Mouse (Mus musculus) spleen, postnatal 36 days (tissue): Measurements from ENCODE around the gene Kdm5b.
"Not testable (repeated sequence)": the region's sequence is repeated elsewhere in the genome, so short reads cannot be mapped to it uniquely, and the experiment has no call there.

Experiments used
- DNase-seq, 2 experiments: peaks; one replicate each; pipeline ENCODE4 v3.0.0; 2022; ENCODE audit warnings: low spot score in 2 of 2, mixed read lengths in 1 of 2

The Kdm5b gene

DNA sequence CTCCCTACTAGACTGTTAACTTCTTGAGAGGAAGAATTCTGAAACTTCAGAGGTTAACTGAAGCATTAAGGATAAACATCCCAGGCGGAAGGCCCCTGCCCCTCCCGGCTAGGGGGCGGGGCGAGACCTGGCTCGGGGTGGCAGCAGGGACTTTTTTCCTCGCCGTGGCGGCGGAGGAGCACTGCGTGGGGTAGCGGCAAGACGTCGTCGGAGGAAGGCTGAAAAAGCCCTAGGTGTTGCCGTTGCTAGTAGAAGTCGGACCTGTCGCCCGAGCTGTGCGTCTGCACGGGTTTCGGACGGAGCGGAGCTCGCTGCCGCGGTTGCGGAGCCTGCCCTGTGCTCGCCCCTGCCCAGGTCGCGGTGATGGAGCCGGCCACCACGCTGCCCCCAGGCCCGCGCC is at the start of gene Kdm5b:
TSS of gene Kdm5b (plus strand) at position 196 of the 400 bp plus-strand sequence.
- DNase-seq = peak; percentile 87 to 88

DNA sequence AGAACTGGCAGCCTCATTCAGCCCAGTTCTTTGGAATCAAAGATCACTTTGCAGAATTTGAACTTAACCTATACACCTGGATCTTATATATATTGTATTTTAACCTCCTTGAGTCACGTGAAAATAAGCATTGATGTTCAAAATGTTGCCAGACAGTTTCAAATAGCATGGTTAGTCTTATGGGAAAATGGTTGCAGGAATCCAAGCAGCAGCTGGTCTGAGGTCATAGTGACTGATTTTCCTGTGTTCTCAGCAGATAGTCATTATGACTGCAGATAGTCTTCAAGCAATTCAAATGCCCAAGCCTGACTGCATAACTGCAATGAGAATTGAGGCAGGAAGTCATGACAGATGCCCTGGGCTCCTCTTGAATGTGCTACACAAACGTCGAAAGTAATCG is 47.8 kb upstream of the Kdm5b start:
- DNase-seq = no peak

DNA sequence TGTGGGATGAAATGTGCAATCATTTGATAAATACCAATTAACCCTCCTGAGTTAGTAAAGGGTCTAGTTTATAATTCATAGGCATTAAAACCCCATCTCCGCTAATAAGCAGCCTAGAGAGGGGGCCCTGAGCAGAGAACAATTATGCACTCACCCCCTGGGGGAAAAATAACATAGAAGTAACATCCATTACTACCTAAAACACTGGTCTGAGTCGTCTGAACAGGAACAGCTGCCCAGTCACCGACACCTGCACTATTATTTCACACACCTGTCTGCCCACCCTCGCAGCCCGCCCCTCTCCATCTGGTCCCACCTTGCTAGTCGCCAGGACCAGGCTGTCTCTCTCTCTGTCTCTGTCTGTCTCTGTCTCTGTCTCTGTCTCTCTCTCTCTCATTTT is 47.4 kb upstream of the Kdm5b start:
- no peak for DNase-seq

DNA sequence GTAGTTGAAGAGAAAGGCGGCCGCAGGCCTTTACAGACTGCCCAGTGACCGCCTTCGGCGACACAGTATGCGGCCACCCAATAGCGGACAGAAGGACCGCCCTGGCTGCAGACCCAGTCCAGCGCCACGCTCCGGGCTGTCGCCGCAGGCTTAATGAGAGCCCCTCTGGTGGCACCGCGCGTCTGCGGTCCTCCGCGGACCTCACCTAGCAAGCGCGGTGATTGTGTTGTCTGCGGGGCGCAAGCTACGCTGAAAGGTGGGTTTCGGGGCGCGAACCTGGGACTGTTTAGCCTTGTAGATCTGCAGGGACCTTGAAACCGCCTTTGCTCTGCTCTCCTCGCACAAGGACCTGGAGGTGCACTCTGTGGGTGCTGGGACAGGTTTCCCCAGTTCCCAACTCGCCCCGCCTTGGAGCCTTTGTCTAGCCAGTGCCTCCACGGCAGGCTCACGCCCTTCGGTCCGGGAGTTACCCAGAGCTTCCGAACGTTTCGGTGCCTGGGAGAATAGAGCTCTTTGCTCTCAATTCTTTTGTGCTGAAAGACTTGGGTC is 46.6 kb upstream of the Kdm5b start:
- DNase-seq = no peak

DNA sequence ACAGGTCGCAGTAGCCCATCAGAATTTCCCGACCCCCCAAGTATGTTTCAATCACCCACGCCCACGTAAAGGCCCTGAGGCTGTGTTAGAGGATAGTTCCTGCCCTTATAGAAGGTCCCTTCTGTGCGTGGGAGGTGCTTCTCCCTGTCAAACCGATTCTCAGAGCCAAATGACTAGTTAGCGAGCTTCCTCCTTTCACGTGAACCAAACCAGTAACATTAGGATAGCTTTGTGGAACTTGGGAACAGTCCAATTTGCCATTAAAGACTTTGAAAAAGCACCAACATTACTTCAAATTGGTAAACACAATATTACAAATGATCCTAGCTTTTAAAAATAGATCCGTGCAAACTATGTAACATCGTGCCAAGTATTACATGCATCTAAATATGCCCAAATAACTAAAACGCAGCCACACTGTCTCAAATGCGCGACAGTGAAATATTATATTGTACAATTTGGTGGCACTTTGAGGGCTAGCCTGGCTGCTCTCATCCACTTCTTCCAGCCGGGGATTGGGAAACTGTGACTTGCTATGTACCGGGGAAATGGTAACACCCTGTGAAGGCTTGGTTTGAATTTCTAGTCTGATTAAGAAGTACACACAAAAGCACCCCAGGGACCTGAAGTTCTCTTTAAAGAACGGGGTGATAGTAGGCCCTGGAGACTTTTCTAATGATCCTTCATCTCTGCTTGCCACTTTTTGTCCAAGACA is 45.9 kb upstream of the Kdm5b start:
- no peak for DNase-seq

DNA sequence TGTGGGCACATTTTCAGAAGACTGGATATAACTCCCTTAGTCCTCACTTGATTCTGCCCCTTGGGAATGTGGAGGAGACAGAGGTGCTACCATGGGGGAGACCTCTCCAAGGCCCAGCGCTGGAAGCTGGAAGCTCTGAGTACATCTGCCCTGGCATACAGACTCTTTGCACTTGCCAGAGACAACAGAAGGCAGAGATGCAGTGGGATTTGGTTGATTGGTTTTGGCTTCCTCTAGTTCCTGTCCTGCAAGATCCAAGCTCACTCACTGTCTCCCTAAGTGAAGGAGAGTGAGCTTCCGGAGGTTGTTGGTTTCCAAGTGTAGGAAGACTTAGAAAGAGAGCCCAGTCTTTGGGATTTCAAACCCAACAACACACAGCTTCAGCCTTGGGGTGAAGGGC is 44.1 kb upstream of the Kdm5b start:
- no peak for DNase-seq

DNA sequence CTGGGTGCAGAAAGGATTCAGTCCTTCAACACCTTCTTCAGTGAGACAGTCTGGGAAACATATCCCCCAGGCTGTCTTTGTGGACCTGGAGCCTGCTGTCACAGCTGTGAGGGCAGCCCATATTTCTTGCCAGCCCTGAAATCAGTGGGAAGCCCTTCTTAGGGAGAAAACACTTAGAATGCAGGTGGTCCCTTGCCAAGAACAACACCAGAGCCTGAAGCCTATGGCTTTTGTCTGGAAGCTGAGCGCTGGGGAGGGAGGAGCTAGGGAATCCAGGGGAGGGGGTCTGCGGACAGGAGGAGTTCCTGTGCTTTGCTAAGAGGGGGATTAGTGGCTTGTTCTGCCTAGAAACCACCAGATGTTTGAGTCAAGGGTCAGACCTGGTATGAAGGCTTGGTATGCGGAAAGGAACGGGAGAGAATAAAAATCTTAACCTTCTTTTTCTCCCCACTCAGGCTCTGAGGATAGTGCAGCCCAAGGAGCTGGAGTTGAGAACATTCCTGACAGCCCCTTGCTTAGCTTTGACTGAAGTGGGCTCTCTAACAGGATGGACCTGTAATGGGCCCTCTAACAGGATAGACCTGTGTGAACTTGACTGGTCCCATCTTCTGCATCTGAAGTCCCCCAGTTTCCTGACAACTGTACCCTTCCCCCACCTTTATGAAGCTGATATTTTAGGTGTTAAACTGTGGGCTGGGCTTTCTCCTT is 43.3 kb upstream of the Kdm5b start:
- DNase-seq = no peak

DNA sequence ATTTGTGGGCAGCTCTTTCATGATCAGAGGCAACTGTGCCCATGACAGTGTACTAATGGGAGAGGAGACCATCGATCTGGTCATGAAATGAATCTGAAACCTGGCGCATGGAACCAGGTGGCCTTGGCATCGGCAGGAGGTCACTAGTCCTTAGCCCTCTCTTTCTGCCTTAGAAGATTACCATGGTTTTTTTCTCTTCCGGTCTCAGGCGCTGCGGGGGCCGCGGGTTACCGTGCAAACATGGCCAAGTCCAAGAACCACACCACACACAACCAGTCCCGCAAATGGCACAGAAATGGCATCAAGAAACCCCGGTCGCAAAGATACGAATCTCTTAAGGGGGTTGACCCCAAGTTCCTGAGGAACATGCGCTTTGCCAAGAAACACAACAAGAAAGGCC is 42.1 kb upstream of the Kdm5b start:
- DNase-seq = not testable (repeated sequence)

DNA sequence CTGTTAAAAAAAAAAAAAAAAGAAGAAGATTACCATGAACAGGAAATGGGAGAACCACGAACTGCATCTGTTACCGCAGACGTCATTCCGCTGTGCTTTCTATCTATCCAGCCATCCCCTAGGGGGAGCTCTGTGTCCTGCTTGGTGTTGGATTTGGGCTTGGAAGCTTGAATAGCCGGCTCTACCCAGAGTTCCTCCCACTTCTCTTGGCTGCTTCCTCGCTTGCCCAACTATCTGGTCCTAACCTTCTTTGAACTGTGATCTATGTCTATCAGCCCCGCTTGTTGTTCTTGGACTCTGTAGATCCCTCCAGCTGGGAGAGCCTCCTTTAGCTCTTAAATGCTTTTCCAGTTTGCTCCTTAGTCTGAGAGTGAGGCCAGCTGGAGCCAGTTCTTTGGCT is 41.3 kb upstream of the Kdm5b start:
- peak; percentile 70 to 77 for DNase-seq

DNA sequence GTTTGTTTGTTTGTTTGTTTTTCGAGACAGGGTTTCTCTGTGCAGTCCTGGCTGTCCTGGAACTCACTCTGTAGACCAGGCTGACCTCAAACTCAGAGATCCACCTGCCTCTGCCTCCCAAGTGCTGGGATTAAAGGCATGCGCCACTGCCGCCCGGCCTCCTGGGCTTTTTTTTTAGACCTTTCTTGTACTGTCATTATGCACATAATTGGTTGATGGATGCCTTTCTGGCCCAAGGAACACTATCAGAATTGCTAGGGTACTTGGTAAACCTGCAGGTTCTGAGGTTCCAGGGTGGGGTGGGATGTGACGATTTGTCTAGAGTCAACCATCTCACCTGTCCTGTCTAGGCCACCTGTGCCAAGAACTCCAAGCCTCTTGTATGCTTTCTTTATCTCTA is 40.8 kb upstream of the Kdm5b start:
- not testable (repeated sequence) for DNase-seq

DNA sequence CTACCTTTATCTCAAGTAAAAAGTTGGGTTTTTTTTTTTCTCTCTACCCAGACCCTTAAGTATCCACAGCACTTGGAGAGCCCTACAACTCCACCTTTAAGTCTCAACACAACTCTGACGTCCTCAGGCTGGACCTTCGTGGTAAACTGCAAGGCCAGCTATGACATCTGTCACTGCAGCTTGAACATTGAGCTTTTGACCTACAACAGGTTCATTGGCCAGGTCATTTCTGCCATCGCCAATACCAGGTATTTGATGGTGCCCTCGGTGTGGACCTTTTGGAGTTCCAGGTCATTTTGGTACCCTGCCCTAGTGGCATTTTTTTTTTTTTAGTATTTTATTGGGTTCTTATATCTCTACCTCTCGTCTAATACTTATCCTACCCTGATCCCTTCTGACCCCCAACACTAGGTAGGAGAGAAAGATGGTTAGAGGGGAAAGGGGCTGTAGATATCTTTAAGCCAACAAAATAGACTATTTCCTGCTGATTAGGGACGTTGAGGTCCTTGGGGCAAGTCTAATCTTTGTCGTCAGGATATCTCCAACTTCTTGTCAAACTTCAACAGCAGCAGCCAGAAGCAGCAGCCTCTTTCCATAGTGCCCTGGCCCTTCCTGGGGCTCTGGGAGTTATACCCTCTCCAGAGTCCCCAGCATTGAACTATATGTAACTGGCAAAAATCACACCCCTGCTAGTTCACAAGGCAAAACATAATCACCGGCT is 39.8 kb upstream of the Kdm5b start:
- no peak for DNase-seq

DNA sequence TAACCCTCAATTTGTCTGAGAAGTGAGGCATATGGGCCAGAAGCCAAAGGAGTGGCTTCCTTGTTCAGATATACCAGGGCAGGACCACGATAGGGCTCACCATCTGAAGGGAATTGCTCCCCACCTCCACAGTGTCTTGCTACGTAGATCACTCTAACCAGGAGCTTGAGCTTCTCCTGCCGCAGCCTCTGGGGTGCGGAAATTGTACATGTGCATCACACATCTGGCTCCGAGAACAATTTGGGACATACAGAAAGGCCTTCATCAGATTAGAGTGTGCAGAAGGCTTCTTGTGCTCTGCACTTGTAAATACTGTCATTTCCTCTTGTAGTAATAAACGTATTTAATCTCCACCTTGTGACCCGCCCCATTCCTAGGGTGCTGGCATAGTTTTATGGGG is 38.8 kb upstream of the Kdm5b start:
- peak in 1 of 2 experiments; percentile 9 for DNase-seq

DNA sequence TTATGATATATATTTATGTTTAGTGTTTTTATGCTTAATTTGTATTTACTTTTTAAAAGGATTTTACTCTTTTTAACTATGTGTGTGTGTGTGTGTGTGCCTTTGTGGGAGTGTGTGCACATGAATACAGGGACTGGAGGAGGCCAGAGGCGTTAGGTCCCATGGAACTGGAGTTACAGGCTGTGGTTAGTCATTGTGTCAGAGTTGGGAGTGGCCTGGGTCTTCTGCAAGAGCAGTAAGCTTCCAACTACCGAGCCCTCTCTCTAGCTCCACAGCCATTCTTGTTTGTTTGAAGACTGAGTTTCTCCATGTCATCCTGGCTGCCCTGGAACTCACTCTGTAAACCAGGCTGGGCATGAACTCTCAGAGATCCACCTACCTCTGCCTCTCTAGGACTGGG is 37.6 kb upstream of the Kdm5b start:
- DNase-seq = no peak

DNA sequence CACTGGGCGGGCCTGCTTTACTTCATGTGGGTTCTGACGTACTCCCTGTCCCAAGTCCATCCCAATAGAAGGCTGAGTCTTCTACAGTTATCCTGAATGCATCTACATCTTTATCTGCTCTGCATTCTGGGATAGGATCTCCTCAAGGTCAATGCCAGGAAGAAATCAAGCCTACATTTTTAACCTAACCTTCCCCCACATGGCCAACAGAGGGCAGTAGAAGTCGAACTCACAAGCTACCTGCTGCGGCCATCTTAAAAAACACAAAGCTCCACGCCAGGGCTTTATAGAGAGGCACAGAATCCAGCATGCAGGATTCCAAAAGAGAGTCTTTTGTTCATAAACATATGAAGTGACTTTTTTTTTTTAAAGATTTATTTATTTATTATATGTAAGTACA is 35.5 kb upstream of the Kdm5b start:
- DNase-seq = peak in 1 of 2 experiments; percentile 26

DNA sequence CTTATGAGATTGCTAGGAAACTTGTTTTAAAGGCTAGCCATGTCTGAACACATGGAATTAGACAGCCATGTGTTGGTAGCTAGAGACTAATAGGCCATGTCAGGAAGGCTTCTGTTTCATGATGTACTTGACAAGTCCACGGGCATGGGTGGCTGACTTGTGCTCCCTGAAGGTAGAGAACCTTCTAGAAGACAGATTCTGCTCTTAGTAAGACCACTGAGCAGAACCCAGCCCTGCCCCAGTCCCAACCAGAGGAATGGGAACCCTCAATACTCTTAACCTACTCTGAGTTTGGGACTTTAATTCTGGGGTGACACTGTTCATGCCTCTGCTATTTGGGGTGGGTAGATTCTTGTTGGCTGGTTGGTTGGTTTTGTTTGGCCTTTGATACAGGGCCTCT is 35.0 kb upstream of the Kdm5b start:
- DNase-seq = no peak

DNA sequence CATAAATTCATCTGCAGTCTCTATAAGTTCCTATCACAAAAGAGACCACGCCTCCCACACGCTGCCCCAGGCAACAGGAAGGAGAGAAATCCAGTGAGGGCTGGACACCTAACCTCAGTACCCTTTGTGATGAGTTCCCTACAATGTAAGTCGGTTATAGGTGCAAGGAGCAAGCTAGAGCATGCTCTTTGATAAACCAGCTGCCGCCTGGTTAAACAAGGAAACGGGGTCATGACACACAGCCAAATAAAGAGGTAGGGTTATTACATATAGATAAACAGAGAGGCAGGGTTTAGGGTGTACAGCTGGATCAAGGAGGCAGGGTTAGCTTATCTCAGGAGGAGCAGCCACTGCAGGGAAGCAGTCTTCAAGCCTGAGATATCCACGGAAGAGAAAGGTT is 33.2 kb upstream of the Kdm5b start:
- DNase-seq = peak; percentile 43 to 69

DNA sequence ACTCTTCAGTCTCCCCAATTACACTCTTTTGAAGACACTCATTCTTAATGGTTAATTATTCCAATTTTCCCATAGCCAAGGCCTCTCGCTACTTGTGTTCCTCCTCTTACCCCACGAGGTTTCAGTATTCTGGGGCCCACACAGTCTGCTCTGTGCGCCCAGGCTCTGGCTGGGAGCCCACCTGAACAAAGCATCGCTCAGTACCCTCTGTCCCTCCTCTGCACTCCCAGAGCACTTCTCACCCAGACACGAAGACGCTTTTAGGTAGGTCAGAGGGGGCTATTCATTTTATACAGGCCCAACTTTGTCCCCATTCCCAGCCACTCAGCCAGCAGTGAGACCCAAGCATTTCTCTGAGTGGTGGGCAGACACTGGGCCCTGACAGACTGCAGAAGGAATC is 29.4 kb upstream of the Kdm5b start:
- no peak for DNase-seq

DNA sequence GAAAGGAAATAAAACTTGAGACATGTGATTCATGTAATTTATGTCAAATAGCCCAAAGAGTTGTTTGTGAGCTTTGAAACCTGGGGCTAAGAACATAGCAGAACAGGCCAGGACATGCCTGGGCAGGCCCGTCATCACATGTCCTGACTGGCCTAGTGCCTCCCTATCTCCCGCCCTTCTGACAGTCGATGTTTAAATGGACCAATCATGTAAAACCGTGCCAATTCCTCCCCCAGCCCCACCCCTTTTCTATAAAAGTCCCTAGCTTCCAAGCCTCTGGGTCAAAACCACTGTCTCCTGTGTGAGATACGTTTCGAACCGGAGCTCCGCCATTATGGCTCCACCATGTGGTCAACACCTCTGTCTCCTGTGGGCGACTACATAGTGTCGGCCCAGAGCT is 26.3 kb upstream of the Kdm5b start:
- not testable (repeated sequence) for DNase-seq

DNA sequence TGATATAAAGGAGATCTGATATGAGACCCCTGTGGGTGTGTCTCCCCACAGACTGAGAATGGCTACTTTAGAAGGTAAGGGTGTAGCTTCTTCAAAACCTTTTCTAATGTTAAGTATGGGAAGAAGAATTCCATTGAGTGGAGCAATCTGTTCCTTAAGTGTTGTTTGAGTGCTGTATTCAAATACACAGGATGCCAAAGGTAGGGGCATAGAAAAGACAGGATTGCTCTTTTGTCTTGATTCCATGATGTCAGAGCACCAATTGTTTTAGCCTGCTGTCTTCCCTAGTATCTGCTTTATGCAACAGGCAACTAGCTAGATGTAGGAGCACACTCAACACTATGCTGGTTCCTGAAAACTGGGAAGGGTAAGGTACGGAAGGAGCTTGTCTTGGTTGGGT is 24.9 kb upstream of the Kdm5b start:
- no peak for DNase-seq

DNA sequence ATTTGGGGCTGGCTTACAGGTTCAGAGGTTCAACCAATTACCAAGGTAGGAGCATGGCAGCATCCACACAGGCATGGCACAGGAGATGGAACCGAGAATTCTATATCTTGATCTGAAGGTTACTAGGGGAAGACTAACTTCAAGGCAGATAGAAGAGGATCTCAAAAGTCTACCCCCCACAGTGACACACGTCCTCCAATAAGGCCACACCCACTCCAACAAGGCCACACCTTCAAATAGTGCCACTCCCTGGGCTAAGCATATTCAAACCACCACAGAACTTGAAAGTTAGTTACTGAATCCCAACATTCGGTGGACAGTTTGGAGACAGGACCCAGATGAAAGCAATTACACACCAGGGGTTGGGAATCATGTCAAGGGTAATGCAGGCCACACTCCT is 24.5 kb upstream of the Kdm5b start:
- DNase-seq = no peak

DNA sequence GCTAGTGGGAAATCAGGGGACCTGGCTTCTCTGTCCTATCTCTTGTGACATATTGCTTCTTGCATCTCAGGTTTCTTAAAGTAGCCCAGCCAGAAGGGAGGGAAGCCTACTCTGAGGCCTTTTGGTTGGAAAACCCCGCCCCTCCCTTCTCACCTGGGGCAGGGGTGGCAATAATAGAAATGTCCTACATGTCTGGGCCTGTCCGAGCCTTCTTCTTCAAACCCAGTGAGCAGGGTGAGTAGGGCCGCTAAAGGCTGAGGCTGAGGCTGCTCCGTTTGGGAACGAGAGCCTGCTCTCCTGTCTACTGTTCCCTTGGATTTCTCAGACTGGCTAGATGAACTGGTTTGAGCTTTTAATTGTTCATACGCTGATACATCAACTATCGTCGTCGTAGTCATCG is 19.4 kb upstream of the Kdm5b start:
- DNase-seq = no peak

DNA sequence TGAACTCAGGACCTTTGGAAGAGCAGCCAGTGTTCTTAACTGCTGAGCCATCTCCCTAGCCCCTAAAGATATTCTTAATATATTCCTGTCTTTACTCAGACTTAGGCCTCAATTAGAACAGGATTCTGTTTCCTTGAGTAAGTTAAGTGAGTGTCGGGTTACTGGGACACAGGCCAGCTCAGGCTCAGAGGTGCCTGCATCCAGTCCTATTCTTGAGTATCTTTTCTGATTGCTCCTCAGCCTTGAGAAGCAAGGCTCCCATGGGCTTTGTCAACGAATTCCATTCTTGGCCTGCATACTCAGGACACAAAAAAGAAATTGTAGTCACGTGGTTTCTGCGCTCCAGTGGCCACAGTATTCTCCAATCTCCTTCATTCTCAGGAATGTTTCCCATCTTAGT is 11.7 kb upstream of the Kdm5b start:
- DNase-seq = no peak
